Mouse (Mus musculus) heart, postnatal 0 days (tissue): ENCODE data around the gene Socs4. TPM values are rescaled to one million over a fixed set of nuclear protein-coding genes. Genes with fewer than 3 reads are reported as not detected.
A peak's percentile ranks its signal among the peaks of the same experiment; 100 is the strongest.

Experiments used
- ATAC-seq: fragments of 200-750 bp; cut with Nextera tagmentation; 2 replicates; pipeline ENCODE4 v1.8.0; 2017; ENCODE audit warnings: low read depth, moderate number of reproducible peaks, moderate library complexity; ENCODE audit not compliant: insufficient read depth
- DNase-seq: peaks from one replicate; pipeline ENCODE4 v3.0.0-alpha.2; 2016; ENCODE audit warnings: low spot score
- H3K27ac ChIP-seq: fragments of 300-500 bp; sonication (generic); 2 replicates; pipeline ENCODE4 v1.5.1; 2014; ENCODE audit warnings: low read depth, mild to moderate bottlenecking
- H3K27me3 ChIP-seq: fragments of 300-500 bp; sonication (generic); 2 replicates; pipeline ENCODE4 v1.6.1; 2014; ENCODE audit warnings: low read length, mixed read lengths; ENCODE audit not compliant: control insufficient read depth, insufficient read depth
- H3K36me3 ChIP-seq: fragments of 300-500 bp; sonication (generic); replicated peaks from 2 replicates; pipeline ENCODE4 v1.6.1; 2014; ENCODE audit warnings: low read length, mixed read lengths; ENCODE audit not compliant: control insufficient read depth, insufficient read depth
- H3K4me1 ChIP-seq: fragments of 300-500 bp; sonication (generic); 2 replicates; pipeline ENCODE4 v1.6.1; 2014; ENCODE audit warnings: antibody characterized with exemption; ENCODE audit not compliant: control insufficient read depth, insufficient read depth
- H3K4me2 ChIP-seq: fragments of 300-500 bp; sonication (generic); 2 replicates; pipeline ENCODE4 v1.6.1; 2014; ENCODE audit warnings: low read depth, mild to moderate bottlenecking, low read length, moderate library complexity
- H3K4me3 ChIP-seq: fragments of 300-500 bp; sonication (generic); 2 replicates; pipeline ENCODE4 v1.5.1; 2014; ENCODE audit warnings: low read depth, low read length
- H3K9ac ChIP-seq: fragments of 300-500 bp; sonication (generic); replicated peaks from 2 replicates; pipeline ENCODE4 v1.6.1; 2014; ENCODE audit warnings: low read depth, low read length, mixed read lengths
- H3K9me3 ChIP-seq: fragments of 300-500 bp; sonication (generic); replicated peaks from 2 replicates; pipeline ENCODE4 v1.6.1; 2016; ENCODE audit warnings: low read length; ENCODE audit not compliant: control insufficient read depth
- CTCF ChIP-seq: IDR thresholded peaks from 2 replicates; pipeline ENCODE4 v1.5.1; 2016; ENCODE audit warnings: antibody characterized with exemption, control low read depth, low read depth
- EP300 ChIP-seq: IDR thresholded peaks from 2 replicates; pipeline ENCODE4 v1.6.1; 2016; ENCODE audit warnings: antibody characterized with exemption, low read depth
- whole genome bisulfite sequencing: fragments of 180-500 bp; shearing (Covaris S2); extraction: QIAGEN DNeasy Blood & Tissue Kit; methylation state at CpG from one replicate; pipeline ENCODE4 v1.1.7; 2014; 5-methylcytosine and 5-hydroxymethylcytosine counted together
- polyA plus RNA-seq: library from polyadenylated mRNA; unstranded; fragments of >200 nt; fragmentation: Nextera tagmentation; extraction: Ambion mirVana; gene quantifications from 2 replicates; pipeline ENCODE4 v1.2.1, GENCODE M21; 2015
- total RNA-seq: library from RNA; depleted of rRNA; stranded (reverse); fragments of >200 nt; gene quantifications from 2 replicates; pipeline ENCODE4 v1.2.3, GENCODE M21; 2014; ENCODE audit warnings: low replicate concordance

Socs4 gene
- total and polyA plus RNA-seq, 2 experiments from 2014 or later = 1.9 to 3.3 TPM

GRCm38 (mm10) chr14:47298408-47298792, 21.7 kb downstream of the Socs4 start:
- H3K4me3 ChIP-seq = peak overlapping the region; percentile 96
- H3K4me1 ChIP-seq = peaks cover 12% of the 10 kb centered on the region
- DNase-seq = peak; percentile 19
- H3K36me3 ChIP-seq = no peaks in the 10 kb centered on the region
- TF ChIP-seq CTCF (no peak), EP300 (no peak; the same call in 1 of the 2 replicates)
- ATAC-seq = peak; percentile 79
- WGBS = under 1% methylated on average over 28 of the region's 38 CpGs
- H3K27me3 ChIP-seq = no peaks in the 10 kb centered on the region
- no peaks in the 10 kb centered on the region for H3K9me3 ChIP-seq
- H3K27ac ChIP-seq = peak overlapping the region; percentile 97
- peak overlapping the region; percentile 98 for H3K9ac ChIP-seq
- peak overlapping the region; percentile 77 for H3K4me2 ChIP-seq

- Histone ChIP-seq H3K36me3 (no peaks in the 10 kb centered on the region), H3K27ac (peak overlapping the region; percentile 97), H3K4me1 (peaks cover 12% of the 10 kb centered on the region), H3K9me3 (no peaks in the 10 kb centered on the region), H3K27me3 (no peaks in the 10 kb centered on the region), H3K9ac (peak overlapping the region; percentile 98), H3K4me3 (peak overlapping the region; percentile 96), H3K4me2 (peak overlapping the region; percentile 77)
- DNase-seq = no peak
- under 1% methylated on average over 15 of the region's 15 CpGs for WGBS
- no peak for TF ChIP-seq EP300
- TF ChIP-seq CTCF = no peak
- peak; percentile 2; the same call in 1 of the 2 replicates for ATAC-seq
These were observed 22.1 kb downstream of the Socs4 start for GRCm38 (mm10) chr14:47298819-47299261.

- no peak for ATAC-seq
- Histone ChIP-seq H3K9ac (no peak overlapping the region), H3K4me1 (peaks cover 12% of the 10 kb centered on the region), H3K4me2 (no peak overlapping the region), H3K36me3 (0 out of 2 replicates have a peak, but pooled peaks cover 3% of the 10 kb centered on the region), H3K27me3 (no peaks in the 10 kb centered on the region), H3K27ac (no peak overlapping the region), H3K9me3 (no peaks in the 10 kb centered on the region), H3K4me3 (no peak overlapping the region)
- no peak for DNase-seq
- no peak for TF ChIP-seq EP300
- no peak for TF ChIP-seq CTCF
- WGBS = 71% methylated on average over 14 of the region's 14 CpGs
These were observed 26.4 kb downstream of the Socs4 start for GRCm38 (mm10) chr14:47302885-47303680.

GRCm38 (mm10) chr14:47304814-47305405, 28.2 kb downstream of the Socs4 start:
- no peaks in the 10 kb centered on the region for H3K27me3 ChIP-seq
- no peak overlapping the region for H3K27ac ChIP-seq
- 82% methylated on average over 6 of the region's 6 CpGs for WGBS
- no peak for DNase-seq
- no peak overlapping the region for H3K9ac ChIP-seq
- no peak for ATAC-seq
- no peak overlapping the region for H3K4me3 ChIP-seq
- TF ChIP-seq EP300 (no peak), CTCF (no peak)
- H3K36me3 ChIP-seq = peaks cover 18% of the 10 kb centered on the region
- no peak overlapping the region for H3K4me2 ChIP-seq
- H3K4me1 ChIP-seq = peaks cover 5% of the 10 kb centered on the region
- no peaks in the 10 kb centered on the region for H3K9me3 ChIP-seq

- no peaks in the 10 kb centered on the region for H3K27me3 ChIP-seq
- H3K4me3 ChIP-seq = no peak overlapping the region
- H3K9me3 ChIP-seq = no peaks in the 10 kb centered on the region
- TF ChIP-seq EP300 = no peak
- TF ChIP-seq CTCF = no peak
- H3K4me2 ChIP-seq = no peak overlapping the region
- peaks cover 4% of the 10 kb centered on the region; the same call in 1 of the 2 replicates for H3K4me1 ChIP-seq
- no peak overlapping the region for H3K9ac ChIP-seq
- ATAC-seq (no peak), DNase-seq (no peak)
- H3K36me3 ChIP-seq = peaks cover 28% of the 10 kb centered on the region
- WGBS = 88% methylated on average over 4 of the region's 4 CpGs
- no peak overlapping the region for H3K27ac ChIP-seq
These were observed 29.2 kb downstream of the Socs4 start for GRCm38 (mm10) chr14:47305933-47306332.
